Mouse (Mus musculus) mesoderm, embryonic 11.5 days (tissue): ENCODE measurements around the gene Rab5a.
"Not testable (repeated sequence)": the region's sequence is repeated elsewhere in the genome, so short reads cannot be mapped to it uniquely, and the experiment has no call there.

Source experiments
- DNase-seq: peaks from one replicate; pipeline ENCODE4 v3.0.0-alpha.2; 2012; ENCODE audit warnings: low read depth, low spot score

The Rab5a gene

DNA sequence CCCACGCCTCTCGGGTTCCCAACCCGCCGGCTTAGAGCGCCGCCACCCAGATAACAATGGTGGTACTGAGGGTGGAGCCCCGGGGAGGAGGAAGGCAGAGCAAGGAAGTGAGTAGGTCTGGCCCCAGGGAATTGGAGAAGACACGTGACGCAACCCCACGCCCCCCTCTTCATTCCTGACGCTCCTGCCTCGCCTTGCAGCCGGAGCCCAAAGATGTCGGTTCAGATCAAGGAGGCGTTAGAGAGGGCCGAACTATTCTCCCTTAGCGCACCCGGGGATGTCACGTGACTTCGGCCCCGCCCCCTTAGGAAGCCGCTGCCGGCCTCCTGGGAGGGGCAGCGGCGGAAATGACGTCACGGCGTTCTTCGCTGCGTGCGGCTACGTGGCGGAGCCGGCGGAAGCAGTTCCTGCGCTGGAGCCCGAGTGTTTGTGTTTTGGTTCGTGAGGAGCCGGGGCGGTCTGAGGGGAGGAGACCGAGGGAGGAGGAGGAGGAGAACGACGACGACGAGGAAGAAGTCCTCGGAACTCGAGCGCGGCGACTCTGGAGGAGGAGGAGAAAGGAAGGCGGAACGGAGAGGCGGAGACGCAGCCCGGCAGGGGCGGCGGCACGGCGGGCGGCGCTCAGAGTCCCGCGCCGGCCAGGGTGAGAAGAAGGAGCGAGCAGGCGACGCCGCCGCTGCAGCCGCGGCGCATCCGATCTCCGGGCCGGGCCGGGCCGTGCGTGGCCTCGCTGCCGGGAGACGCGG lies at the start of gene Rab5a:
Gene Rab5a, plus strand, starts transcription at position 377 of the 746 bp plus-strand sequence.
- DNase-seq: peak; percentile 99

DNA sequence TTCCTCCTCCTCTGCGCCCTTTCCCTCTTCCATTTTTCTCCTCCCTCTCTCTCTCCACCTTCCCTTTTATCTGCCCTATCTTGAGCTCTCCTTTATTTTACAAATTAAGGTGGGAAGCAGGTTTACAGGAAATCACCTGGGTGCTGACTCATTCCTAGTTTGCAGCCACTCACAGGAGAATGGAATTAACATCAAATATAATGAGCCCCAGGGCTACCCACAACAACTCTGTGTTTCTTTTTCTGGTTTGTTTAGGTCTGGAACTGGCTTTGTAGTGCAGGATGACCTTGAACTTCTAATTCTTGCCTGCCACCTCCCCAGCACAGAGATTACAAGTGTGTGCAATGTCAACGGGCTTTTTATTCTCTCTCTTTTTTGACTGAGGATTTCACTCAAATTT lies 22.9 kb upstream of the Rab5a start:
- no peak for DNase-seq

DNA sequence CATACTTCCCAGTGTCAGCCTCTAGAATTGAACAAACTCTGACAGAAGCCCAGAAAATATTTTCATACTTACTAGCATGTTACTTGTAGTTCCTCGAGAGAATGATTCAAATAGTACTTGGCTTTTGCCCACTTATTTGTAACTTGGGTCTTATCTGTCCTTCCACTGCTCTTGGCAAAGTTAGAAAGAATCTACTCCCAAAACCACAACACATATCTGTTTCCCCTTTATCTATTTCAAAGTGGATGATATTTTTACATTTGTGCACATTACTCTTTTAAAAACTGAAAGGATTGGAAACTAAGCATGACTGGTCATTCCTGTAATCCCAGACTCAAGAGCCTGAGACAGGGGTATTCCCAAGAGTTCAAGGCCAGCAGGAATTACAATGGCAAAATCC lies 22.3 kb upstream of the Rab5a start:
- no peak for DNase-seq

DNA sequence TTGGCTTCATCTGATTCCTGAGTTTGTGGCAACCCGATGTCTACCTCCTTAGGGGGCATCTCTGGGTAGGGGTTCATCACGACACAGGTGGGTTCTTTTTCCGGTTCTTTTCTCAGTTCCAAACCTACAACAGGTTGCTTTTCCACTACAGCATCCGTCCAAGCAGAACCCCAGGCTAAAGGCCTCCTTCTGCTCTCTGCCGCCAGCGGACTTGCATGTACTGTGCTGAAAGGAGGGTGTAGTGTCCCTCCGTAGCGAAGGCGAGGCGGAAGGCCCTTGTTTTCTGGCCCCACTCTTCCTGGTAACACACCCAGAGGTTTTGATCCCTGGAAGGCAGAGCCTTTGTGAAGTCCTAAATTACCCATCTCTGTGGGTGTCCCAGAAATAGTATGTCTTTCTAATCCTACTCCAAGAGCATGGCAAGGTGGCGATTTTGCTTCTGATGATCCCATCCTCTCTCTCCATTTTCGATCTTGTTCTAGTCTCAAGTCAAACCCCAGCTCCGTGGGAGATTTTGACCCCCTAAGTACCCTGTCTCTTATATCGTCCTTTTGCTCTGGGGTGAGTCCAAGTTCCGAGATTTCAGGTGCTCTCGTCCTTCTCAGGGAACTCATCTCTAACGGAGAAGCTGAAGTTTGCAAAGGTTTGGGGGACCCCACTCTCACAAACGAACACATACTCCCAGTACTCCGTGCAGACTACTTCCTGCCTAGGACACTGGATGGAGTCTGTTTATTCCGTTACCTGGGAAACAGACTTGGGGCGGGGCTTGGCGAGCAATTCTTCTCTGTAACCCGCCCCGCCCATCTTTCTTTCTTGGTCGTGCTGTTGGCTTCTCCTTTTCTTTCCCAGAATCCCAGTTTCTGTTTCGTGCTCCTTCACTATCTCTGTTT lies 16.2 kb upstream of the Rab5a start, which contains the start of gene Efhb:
Gene Efhb, minus strand, starts transcription at position 719 of the 893 bp plus-strand sequence.
- peak; percentile 88 for DNase-seq

DNA sequence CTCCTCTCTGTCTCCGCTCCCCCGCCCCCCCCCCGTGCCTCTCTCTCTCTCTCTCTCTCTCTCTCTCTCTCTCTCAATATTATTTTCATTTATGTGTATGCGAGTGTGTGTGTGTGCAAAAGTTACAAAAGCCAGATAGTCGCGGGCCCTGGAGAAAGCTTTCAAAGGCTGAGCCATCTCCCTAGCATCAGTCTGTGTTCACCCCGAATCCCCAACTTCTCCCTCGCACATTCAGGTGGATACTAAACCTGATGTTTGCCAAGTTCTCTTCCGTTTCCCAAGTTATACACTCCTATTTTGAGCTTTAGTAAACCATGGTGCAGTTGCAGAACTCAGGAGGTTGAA lies 15.6 kb upstream of the Rab5a start:
- DNase-seq: no peak

DNA sequence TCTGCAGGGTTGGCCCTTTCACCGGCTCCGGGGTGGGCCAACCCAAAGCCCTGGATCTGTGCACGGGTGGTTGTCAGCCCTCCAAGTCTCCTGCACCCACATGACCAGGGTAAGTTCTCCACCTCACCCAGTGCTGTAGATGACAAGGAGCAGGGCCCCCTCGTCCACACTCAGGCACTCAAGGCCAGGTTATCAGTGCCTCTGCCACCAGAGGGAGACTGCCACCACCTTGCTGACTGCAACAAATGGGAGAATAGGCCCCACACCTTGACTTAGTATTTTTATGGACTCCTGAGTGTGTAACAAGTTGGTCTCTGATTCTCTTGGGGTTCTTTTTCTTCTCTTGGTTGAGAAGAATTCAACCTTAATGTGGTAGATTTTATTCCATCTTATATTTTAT lies 13.5 kb upstream of the Rab5a start:
- no peak for DNase-seq

DNA sequence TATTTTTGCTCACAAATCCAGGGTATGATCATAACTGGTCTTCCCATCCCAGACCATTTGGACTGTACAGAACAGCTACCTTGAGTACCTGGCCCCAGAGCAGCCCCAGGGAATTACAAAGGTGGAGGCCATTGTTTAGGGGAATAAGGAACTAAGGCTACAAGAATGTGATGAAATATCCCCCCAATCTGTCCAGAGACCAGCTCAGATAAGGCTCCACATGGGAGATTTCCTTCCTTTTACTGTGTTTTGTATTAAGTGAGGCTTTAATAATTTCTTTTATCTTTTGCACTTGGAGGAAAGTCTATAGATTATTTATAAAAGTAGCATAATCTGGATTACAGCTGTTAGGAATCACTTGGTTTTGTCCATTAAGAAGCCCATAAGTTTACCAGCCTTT lies 10.3 kb upstream of the Rab5a start:
- DNase-seq: no peak

DNA sequence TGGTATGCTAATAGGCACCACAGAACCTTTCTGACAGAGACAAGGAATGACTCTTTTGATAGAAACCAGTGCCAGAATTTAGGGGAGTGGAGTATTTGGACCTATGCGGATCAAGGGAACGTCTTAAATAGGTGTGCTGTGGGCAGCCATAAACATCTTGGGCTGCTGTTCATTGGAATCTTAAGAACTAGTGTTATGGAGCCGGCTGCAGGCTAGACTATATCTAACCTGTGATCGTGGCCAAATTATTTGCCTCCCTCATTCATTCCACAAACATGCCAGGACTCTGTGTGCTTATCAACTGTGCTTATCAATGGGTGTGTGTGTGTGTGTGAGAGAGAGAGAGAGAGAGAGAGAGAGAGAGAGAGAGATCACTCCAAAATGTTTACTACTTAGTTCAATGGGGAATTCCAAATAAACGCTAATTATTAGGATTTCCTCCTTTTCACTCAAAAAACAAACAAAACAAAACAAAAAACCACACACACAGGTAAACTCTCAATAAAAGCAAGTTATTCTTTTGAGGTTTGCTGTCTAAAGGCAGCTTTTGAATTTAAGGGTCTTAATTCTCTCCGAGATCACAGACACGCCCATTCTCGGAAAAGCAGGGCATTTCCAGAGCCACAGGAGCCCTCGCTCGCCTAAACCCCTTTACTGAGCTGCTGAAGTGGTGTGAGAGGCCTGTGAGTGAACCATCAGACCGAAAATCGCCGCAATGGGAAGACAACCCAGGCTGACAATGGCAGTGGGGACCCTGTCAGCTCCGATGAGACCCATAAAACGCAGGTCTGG lies 772 bp upstream of the Rab5a start:
- no peak for DNase-seq

DNA sequence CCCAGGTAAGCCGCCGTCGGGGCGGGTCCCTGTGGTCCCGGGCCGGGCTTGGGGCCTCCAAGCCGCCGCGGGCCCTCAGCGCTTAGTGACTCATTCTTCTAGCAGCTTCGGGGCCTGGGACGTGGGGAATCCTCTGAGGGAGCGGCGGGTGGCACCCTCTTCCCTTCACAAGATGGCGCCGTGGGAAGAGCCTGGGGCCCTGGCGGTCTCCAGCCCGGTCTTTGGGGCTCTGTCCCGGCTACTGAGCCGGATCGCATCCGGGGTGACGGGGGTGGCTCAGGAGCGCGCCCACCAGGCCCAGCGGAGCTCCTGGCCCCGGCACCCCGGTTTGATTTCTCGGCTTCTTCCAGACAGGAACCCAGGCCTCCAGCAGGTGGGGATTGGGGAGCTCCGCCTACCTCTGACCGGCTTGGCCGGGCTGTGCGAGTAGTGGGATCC lies 589 bp downstream of the Rab5a start:
- DNase-seq: peak; percentile 60

DNA sequence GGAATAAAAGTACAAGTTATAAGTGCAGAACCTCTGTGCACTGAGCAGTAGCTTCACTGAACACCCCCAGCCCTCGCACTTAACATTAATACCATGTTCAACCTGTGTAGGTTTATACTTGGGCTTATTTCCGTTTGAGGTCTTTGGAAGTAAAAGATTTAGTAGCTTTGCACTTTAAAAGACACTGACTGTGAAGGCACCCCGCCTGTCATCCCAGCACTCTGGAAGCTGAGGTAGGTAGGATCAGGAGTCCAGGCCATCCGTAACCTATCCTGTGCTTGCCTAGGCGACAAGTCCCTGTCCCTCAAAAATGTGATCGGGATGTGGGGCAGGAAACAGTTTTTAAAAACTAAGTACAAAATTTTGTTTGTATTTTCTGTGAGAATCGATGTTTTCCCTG lies 1.4 kb downstream of the Rab5a start:
- no peak for DNase-seq

DNA sequence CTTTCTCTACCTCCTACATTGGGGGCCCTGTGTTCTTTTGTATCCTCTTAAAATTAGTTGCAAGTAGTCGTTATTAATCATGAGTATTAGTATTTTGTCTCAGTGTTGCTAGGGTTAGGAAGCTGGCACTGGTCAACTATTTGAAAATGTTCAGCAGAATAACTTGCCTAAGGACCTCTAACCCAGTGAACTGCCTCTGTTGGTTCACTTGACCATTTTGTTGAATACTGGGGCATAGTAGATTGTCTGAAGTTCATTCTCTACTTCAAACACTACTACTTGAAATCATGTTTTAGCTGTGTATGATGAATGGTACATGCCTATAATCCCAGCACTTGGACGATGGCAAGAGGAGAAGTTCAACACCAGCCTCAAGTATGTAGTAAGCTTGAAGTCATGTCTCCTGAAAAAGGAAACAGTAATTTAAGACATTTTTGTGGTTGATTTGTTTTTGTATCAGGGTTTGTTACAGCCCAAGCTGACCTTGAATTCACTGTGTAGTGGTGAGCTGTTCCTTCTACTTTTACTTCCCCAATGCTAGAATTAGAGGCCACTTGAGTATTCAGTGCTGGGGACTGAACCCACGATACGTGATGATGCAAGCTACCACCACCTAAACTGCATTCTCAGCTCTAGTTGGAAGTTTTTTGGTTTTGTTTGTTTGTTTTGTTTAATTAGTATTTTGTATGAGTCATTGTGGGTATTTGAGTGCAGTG lies 9.4 kb downstream of the Rab5a start:
- no peak for DNase-seq

DNA sequence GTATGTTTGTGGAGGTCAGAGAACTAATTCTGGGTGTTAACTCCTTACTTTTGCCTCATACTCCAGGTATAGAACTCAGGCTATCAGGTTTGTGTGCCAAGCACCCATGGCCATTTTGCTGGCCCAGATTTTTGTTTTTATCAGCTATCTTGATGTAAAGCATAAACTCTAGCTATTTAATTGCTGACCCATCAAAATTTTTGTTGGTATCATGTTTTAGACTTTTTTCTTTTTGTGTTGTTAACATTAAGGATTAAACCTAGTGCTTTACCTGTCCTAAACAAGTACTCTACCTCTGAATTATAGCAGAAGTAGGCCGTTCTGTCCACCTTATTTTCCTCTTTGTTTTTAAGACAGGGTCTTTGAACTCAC lies 10.0 kb downstream of the Rab5a start:
- DNase-seq: no peak

DNA sequence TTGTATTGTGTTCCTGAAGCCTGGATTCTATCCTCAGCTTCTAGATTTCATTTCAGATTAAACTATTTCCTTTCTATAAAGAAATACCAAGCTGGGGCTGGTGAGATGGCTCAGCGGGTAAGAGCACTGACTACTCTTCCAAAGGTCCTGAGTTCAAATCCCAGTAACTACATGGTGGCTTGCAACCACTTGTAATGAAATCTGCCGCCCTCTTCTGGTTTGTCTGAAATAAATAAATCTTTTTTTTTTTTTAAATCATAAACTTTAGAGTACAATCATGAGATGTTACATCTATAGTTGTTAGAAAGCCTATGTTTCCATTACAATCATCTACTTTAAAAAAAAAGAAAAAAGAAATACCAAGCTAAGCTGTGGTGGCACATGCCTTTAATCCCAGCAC lies 23.9 kb downstream of the Rab5a start:
- DNase-seq: no peak

DNA sequence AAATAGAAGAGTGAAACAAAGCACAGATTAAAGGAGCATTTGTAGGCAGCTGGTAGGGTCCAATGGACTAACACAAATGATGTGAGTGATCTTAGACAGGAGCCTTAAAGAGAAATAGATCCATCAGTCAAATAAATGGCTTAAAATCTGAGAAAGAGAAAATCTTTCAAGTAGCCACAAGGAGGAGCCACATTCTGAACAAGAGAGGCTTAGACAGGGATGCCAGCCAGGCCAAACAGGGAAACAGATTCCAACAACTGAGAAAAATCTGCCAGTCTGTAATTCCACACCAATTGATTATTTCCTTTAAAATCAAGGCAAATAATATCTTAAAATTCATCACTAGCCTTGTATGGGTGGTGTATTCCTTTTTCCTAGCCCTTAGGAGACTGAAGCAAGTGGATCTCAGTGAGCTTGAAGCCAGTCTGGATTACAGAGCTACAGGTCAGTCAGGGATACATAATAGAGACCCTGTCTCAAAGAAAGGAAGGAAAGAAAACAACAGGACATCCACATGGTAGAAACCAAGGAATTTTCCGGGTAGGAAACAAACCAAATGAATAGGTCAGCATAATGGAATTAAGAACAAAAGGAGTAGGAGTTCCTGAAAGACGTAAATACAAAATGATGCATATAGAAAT lies 33.4 kb downstream of the Rab5a start:
- DNase-seq: peak; percentile 12

DNA sequence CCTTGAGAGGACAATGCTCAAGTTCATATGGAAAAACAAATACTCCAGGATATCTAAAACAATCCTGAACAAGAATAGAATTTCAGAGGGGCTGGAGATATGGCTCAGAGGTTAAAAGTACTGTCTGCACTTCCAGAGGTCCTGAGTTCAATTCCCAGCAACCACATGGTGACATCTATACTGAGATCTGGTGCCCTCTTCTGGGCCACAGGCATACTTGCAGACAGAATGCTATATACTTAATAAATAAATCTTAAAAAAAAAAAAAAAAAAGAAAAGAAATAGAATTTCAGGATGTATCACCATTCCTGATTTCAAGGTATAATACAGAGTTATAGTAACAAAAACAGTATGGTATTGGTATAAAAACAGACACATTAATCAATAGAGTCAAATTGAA lies 40.3 kb downstream of the Rab5a start:
- DNase-seq: no peak

DNA sequence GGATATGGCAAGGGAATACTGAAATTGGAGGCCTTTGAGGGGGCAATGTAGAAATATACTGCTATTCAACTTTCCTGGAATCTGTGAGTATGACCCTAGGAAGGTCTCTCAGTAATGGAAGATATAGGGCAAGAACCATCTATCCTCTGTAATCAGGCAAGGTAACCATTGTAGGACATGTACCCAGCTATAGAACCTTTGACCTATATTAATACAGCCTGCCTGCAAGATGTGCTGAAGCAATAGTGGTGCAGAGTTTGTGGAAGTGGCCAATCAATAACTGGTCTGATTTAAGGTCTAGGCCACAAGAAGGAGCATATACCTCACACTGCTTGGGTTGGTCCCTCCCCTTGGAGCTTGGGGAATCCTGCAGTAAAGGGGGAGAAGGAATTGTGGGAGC lies 41.5 kb downstream of the Rab5a start:
- no peak for DNase-seq

DNA sequence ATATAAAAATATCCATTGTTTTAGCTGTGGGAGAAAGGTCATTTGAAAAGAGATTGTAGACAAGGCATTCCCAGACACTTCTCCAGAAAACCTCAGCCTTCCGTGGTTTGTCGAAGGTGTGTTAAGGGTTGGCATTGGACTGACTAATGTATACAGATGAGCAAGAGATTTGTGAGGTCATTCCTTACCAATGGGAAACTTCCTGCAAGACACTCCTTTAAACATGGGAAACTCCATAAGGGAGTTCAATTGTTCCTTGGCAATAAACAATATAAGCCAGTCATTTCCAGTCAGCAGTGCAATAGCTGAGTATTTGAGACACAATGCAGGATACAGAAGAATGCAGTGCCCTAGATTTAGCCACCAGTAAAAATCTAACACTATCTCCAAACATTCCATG lies 49.0 kb downstream of the Rab5a start:
- DNase-seq: no peak

DNA sequence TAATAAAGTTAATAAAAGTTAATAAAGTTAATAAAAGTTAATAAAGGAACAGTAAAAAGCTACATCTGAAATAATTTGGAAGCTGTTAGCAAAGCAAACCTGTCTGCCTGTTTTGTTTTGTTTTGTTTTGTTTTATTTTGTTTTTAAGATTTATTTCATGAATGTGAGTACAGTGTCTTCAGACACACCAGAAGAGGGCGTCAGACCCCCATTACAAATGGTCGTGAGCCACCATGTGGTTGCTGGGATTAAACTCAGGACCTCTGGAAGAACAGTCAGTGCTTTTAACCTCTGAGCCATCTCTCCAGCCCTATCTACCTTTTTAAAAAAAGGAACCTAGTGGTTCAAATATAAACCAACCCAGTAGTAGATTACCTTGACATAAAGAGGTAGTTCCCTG lies 52.1 kb downstream of the Rab5a start:
- no peak for DNase-seq

DNA sequence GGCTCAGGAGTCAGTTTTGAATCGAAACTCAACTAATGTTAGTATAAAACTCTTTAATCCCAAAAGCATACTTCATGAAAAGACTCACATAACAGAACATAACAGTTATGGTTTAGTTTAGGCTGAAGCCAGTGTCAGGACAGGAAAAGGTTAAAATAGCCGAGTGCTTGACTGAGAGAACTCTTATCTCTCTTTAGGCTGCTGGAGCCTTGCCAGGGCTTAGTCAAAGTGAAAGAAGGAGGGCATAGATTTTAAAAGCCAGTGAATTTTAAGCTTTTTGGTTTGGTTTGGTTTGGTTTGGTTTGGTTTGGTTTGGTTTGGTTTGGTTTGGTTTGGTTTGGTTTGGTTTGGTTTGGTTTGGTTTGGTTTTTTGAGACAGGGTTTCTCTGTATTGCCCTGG lies 53.4 kb downstream of the Rab5a start:
- DNase-seq: no peak

DNA sequence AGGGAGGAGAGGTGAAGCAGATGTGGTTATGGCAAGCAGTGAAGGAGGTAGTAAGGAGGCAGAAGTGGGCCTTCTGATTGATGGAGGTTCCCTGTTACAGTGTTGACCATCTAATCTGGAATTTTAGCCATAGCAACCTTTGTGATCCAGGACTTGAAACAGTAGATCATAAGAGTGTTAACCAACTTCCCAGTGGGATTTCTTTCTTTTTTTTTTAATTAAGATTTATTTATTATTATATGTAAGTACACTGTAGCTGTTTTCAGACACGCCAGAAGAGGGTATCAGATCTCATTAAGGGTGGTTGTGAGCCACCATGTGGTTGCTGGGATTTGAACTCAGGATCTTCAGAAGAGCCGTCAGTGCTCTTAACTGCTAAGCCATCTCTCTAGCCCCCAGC lies 60.3 kb downstream of the Rab5a start, which contains the start of gene Pp2d1:
Gene Pp2d1, minus strand, starts transcription at position 101 of the 400 bp plus-strand sequence.
- DNase-seq: not testable (repeated sequence)

DNA sequence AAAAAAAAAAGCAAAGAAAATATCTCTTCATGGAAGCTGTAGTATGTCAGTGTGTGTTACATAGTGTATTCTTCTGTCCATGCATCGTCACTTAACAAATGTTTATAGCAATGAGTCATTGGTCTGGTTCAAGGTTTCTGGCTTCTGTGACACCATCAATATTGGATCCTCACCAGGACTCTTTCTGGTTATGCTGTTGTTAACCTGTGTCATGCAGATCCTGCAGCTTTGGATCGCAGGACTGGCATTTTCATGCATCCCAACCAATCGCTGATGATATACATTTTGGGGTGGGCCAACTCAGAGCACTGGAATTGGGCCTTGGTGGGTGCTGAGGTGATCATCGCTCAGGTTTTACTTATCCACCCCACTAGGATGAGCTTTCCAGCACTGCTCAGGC lies 63.5 kb downstream of the Rab5a start:
- no peak for DNase-seq
